ENCODE assay signal across 19 mouse cellular contexts in genomic region chr4:80952653-80953052, GRCm38 (mm10). TPM values are rescaled to one million over a fixed set of nuclear protein-coding genes. Genes with fewer than 3 reads are reported as not detected.
DNase-seq lines count a peak whose midpoint lies in the region; ATAC-seq and TF ChIP-seq lines count a peak whose summit lies in the region.
"Had no signal": no experiment of that assay in that cellular context is flagged by ENCODE, and none has a peak within 500 bp of the region (broad histone marks: within the 10 kb centered on the region; RNA-seq: fewer than 3 reads in every experiment).

No protein-coding gene starts in this region.

- ATAC-seq in forebrain, embryonic 16.5 days, result no peak
- ATAC-seq: forebrain, postnatal 0 days; hindbrain, embryonic 16.5 days had no signal

- peak; percentile 18 to 19 for DNase-seq in cerebellum, postnatal 10 days
- no peak for DNase-seq in cerebellum, adult 9-10 months
- DNase-seq in left cerebral cortex, adult 2 months (ENCODE audit: extremely low spot score in 1 of 2, low spot score in 2 of 2), result no peak
- no peak for DNase-seq in left cerebral cortex, postnatal 36 days (ENCODE audit: low spot score in 2 of 2)
- DNase-seq in NIH3T3 (ENCODE audit: low read depth), result peak; percentile 72
- DNase-seq in T-cell, adult 2 months (ENCODE audit: low spot score), result no peak
- DNase-seq: adrenal gland, postnatal 10 days; cerebellum, adult 8-10 months; forebrain, postnatal 0 days; gastrocnemius, postnatal 10 days; left cerebral cortex, postnatal 4 days; liver, embryonic 13.5 days; thymus, postnatal 25 days had no signal

- no peak for TF ChIP-seq POLR2A in myocyte (IDR thresholded peaks at IDR 0.05; ENCODE audit: insufficient read length, low read depth)

- H3ac ChIP-seq in myocyte (ENCODE audit: control insufficient read depth, insufficient read length), result no peak overlapping the region

- 74% methylated on average over 1 of the region's 1 CpGs for WGBS in forebrain, embryonic 16.5 days

- no peaks in the 10 kb centered on the region for H3K4me1 ChIP-seq in forebrain, embryonic 16.5 days (replicated peaks; ENCODE audit: control insufficient read depth, insufficient read depth, low read length)
- H3K4me1 ChIP-seq: liver, embryonic 13.5 days; megakaryocyte, embryonic 14.5 days; neural tube, embryonic 13.5 days had no signal

- H3K36me3 ChIP-seq in myocyte (ENCODE audit: control insufficient read depth, insufficient read depth), result peaks cover 8% of the 10 kb centered on the region
- H3K36me3 ChIP-seq in forebrain, embryonic 16.5 days (ENCODE audit: control insufficient read depth, insufficient read depth), result no peaks in the 10 kb centered on the region
- H3K36me3 ChIP-seq: liver, embryonic 13.5 days; neural tube, embryonic 13.5 days had no signal

- H3K4me3 ChIP-seq in left cerebral cortex, adult 2 months, result no peak overlapping the region
- H3K4me3 ChIP-seq in myocyte, result no peak overlapping the region
- no peak overlapping the region for H3K4me3 ChIP-seq in forebrain, embryonic 16.5 days (replicated peaks; ENCODE audit: low read length)
- H3K4me3 ChIP-seq: liver, embryonic 13.5 days; megakaryocyte, embryonic 14.5 days; neural tube, embryonic 13.5 days had no signal

- peaks cover 34% of the 10 kb centered on the region for H3K79me2 ChIP-seq in myocyte (ENCODE audit: control insufficient read depth, insufficient read depth)

- intact Hi-C loops in left cerebral cortex, adult 2 months (cut with DNase I), result loop anchor here (5.0 kb wide), 1 partner anchor 85 kb away; no protein-coding TSS in a partner anchor
- intact Hi-C loops in left cerebral cortex, postnatal 36 days (cut with DNase I), result no loop called here

- H3K9me3 ChIP-seq in forebrain, embryonic 16.5 days (ENCODE audit: control insufficient read depth, low read length), result no peaks in the 10 kb centered on the region
- H3K9me3 ChIP-seq: liver, embryonic 13.5 days; neural tube, embryonic 13.5 days had no signal

- H3K27me3 ChIP-seq in myocyte (ENCODE audit: control insufficient read depth, insufficient read depth, insufficient read length), result no peaks in the 10 kb centered on the region
- H3K27me3 ChIP-seq in forebrain, embryonic 16.5 days (replicated peaks; ENCODE audit: control insufficient read depth, insufficient read depth, low read length), result no peaks in the 10 kb centered on the region
- H3K27me3 ChIP-seq: liver, embryonic 13.5 days; megakaryocyte, embryonic 14.5 days; neural tube, embryonic 13.5 days had no signal

- peak overlapping the region; percentile 5 for H3K4me2 ChIP-seq in myocyte (ENCODE audit: low read depth)
- H3K4me2 ChIP-seq in forebrain, embryonic 16.5 days (ENCODE audit: low read length), result no peak overlapping the region
- H3K4me2 ChIP-seq: heart, embryonic 11.5 days; liver, embryonic 13.5 days; neural tube, embryonic 13.5 days had no signal

- no peak overlapping the region for H3K9ac ChIP-seq in forebrain, embryonic 16.5 days (replicated peaks; ENCODE audit: low read depth, low read length)
- H3K9ac ChIP-seq: forebrain, postnatal 0 days; liver, embryonic 13.5 days; neural tube, embryonic 13.5 days had no signal

- peak; percentile 51 for TF ChIP-seq CTCF in left cerebral cortex, adult 2 months (IDR thresholded peaks at IDR 0.05)

- H3K27ac ChIP-seq in left cerebral cortex, adult 2 months, result no peak overlapping the region
- H3K27ac ChIP-seq in forebrain, embryonic 16.5 days (ENCODE audit: low read length), result no peak overlapping the region
- H3K27ac ChIP-seq: liver, embryonic 13.5 days; neural tube, embryonic 13.5 days had no signal

TF ChIP-seq in myocyte, 11 proteins besides CTCF, POLR2A, EP300 and RAD21:
- TF ChIP-seq MYOG (IDR thresholded peaks at IDR 0.05; ENCODE audit: control insufficient read depth in 1 of 3, insufficient read depth in 1 of 3, insufficient read length in 2 of 3, low read depth in 2 of 3) (no peak), MYOD1 (IDR thresholded peaks at IDR 0.05; ENCODE audit: control insufficient read depth in 1 of 3, insufficient read length in 2 of 3, low read depth in 2 of 3) (no peak), TCF3 (IDR thresholded peaks at IDR 0.05; ENCODE audit: insufficient read length, low read depth) (no peak), MAX (IDR thresholded peaks at IDR 0.05; ENCODE audit: low read depth) (no peak), E2F4 (IDR thresholded peaks at IDR 0.05; ENCODE audit: insufficient read depth) (no peak), USF1 (IDR thresholded peaks at IDR 0.05; ENCODE audit: low read depth) (no peak), TCF12 (IDR thresholded peaks at IDR 0.05; ENCODE audit: insufficient read depth, poor library complexity, severe bottlenecking) (no peak), SRF (IDR thresholded peaks at IDR 0.05; ENCODE audit: control insufficient read depth, insufficient read length, low read depth) (no peak), POLR2AphosphoS2 (IDR thresholded peaks at IDR 0.05; ENCODE audit: insufficient read length, low read depth) (no peak), CEBPB (IDR thresholded peaks at IDR 0.05; ENCODE audit: insufficient read depth, poor library complexity, severe bottlenecking) (no peak), REST (IDR thresholded peaks at IDR 0.05; ENCODE audit: insufficient read depth, insufficient read length) (no peak)

RNA-seq across cellular contexts. Expression of gene Lurap1l, which starts 42.2 kb away (rescaled TPM):
- total RNA-seq in left cerebral cortex, adult 2 months (2021), result 10 to 100 TPM; 10.1 to 11.0 TPM
- total RNA-seq in left cerebral cortex, postnatal 36 days (2021), result 10 to 100 TPM in 1 of 2 experiments, 1 to 10 TPM in 1; 8.8 to 11.8 TPM
- 15.9 TPM for polyA plus RNA-seq in myocyte (2012; fragmentation: generic; extraction: Trizol)
- polyA plus RNA-seq in forebrain, embryonic 16.5 days (2015; fragmentation: Nextera tagmentation; extraction: Ambion mirVana), result 4.2 and 4.4 TPM in 2 replicates

Comparison
In these comparisons a context has a peak if more than half of its experiments do, and no peak if none do; other contexts are left out.
1. DNase-seq: peak in cerebellum, postnatal 10 days (2 of 2) and NIH3T3 (single experiment); none in cerebellum, adult 9-10 months (single experiment), left cerebral cortex, adult 2 months (0 of 2), left cerebral cortex, postnatal 36 days (0 of 2) and T-cell, adult 2 months (single experiment).